9 mouse cellular contexts compared by ENCODE assay signal in the genomic region with DNA sequence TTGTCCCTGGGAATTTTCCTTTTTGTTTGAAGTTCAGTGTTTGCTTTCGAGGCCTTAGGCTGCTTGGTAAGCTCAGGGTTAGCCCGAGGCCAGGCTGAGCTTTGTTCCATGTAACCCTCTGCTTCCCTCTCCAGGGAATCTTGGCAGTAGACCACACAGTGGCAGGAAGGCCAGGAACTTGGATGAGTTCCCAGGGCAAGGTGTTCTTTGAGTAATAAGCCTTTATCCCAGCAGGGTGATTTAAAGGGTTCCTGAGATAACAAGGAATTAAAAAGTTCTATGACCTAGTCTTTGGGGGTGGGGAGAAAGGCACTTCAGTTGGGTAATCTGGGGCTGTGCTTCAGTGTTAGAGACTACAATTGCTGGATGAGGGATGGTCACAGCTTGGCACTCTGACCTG. TPM values are rescaled to one million over a fixed set of nuclear protein-coding genes. Genes with fewer than 3 reads are reported as not detected.
A peak's percentile ranks its signal among the peaks of the same experiment; 100 is the strongest.
DNase-seq lines count a peak whose midpoint lies in the region; ATAC-seq lines count a peak whose summit lies in the region.
"Had no signal": no experiment of that assay in that cellular context is flagged by ENCODE, and none has a peak within 500 bp of the region (broad histone marks: within the 10 kb centered on the region; RNA-seq: fewer than 3 reads in every experiment).

No protein-coding gene starts in this region.

- peak; percentile 16 for DNase-seq in Muller cell, postnatal 12 days (ENCODE audit: inconsistent ontology term)
- peak; percentile 89 for DNase-seq in adrenal gland, adult 2 months
- no peak for DNase-seq in liver, embryonic 13.5 days
- no peak for DNase-seq in spleen, adult 12 weeks (ENCODE audit: low spot score)
- DNase-seq in midbrain, embryonic 14.5 days, result no peak

- H3K27me3 ChIP-seq in heart, embryonic 13.5 days (replicated peaks), result no peaks in the 10 kb centered on the region
- H3K27me3 ChIP-seq in liver, embryonic 13.5 days, result no peaks in the 10 kb centered on the region
- H3K27me3 ChIP-seq in midbrain, embryonic 14.5 days (ENCODE audit: control insufficient read depth, insufficient read depth, low read length), result no peaks in the 10 kb centered on the region
- H3K27me3 ChIP-seq: hindbrain, embryonic 15.5 days had no signal

- H3K36me3 ChIP-seq in heart, embryonic 13.5 days, result peaks cover 65% of the 10 kb centered on the region
- H3K36me3 ChIP-seq in liver, embryonic 13.5 days, result peaks cover 44% of the 10 kb centered on the region
- peaks cover 50% of the 10 kb centered on the region for H3K36me3 ChIP-seq in midbrain, embryonic 14.5 days (ENCODE audit: control insufficient read depth, insufficient read depth, low read length)

- H3K9me3 ChIP-seq in heart, embryonic 13.5 days, result no peaks in the 10 kb centered on the region
- no peaks in the 10 kb centered on the region for H3K9me3 ChIP-seq in liver, embryonic 13.5 days (replicated peaks)
- H3K9me3 ChIP-seq in midbrain, embryonic 14.5 days (ENCODE audit: control insufficient read depth, low read length), result no peaks in the 10 kb centered on the region
- H3K9me3 ChIP-seq: hindbrain, embryonic 15.5 days had no signal

- no peak for ATAC-seq in heart, embryonic 13.5 days (ENCODE audit: extremely low read depth, insufficient number of reproducible peaks, low FRiP score, low TSS enrichment)
- no peak for ATAC-seq in liver, embryonic 13.5 days (ENCODE audit: low read depth)
- ATAC-seq in CD4-positive, CD25-positive, alpha-beta regulatory T cell, adult 4 months, result no peak
- ATAC-seq in midbrain, embryonic 14.5 days (ENCODE audit: low FRiP score, low TSS enrichment), result no peak
- ATAC-seq in erythroblast, adult 5-6 weeks (replicated peaks; ENCODE audit: low FRiP score, poor library complexity, severe bottlenecking), result no peak

- H3K4me2 ChIP-seq in heart, embryonic 13.5 days, result no peak overlapping the region
- no peak overlapping the region for H3K4me2 ChIP-seq in liver, embryonic 13.5 days
- no peak overlapping the region for H3K4me2 ChIP-seq in midbrain, embryonic 14.5 days (ENCODE audit: low read length)
- H3K4me2 ChIP-seq: hindbrain, embryonic 15.5 days had no signal

- H3K4me1 ChIP-seq in heart, embryonic 13.5 days, result peaks cover 35% of the 10 kb centered on the region
- H3K4me1 ChIP-seq in liver, embryonic 13.5 days (replicated peaks), result peaks cover 29% of the 10 kb centered on the region
- peaks cover 11% of the 10 kb centered on the region for H3K4me1 ChIP-seq in midbrain, embryonic 14.5 days (ENCODE audit: control insufficient read depth, insufficient read depth, low read length)

- WGBS in heart, embryonic 13.5 days, result 28% methylated on average over 2 of the region's 2 CpGs
- 50% methylated on average over 2 of the region's 2 CpGs for WGBS in liver, embryonic 13.5 days (ENCODE audit: insufficient replicate concordance)
- 72% methylated on average over 2 of the region's 2 CpGs for WGBS in midbrain, embryonic 14.5 days

- H3K9ac ChIP-seq in heart, embryonic 13.5 days, result peak overlapping the region; percentile 24; the same call in 1 of the 2 replicates
- no peak overlapping the region for H3K9ac ChIP-seq in liver, embryonic 13.5 days
- no peak overlapping the region for H3K9ac ChIP-seq in midbrain, embryonic 14.5 days (replicated peaks; ENCODE audit: low read length)
- H3K9ac ChIP-seq: hindbrain, embryonic 15.5 days had no signal

- peak overlapping the region; percentile 50 for H3K27ac ChIP-seq in heart, embryonic 13.5 days (replicated peaks)
- H3K27ac ChIP-seq in liver, embryonic 13.5 days, result peak overlapping the region; percentile 39; the same call in 1 of the 2 replicates
- H3K27ac ChIP-seq in midbrain, embryonic 14.5 days (replicated peaks; ENCODE audit: low read depth, low read length), result no peak overlapping the region
- H3K27ac ChIP-seq: hindbrain, embryonic 15.5 days had no signal

- no peak overlapping the region for H3K4me3 ChIP-seq in heart, embryonic 13.5 days
- no peak overlapping the region for H3K4me3 ChIP-seq in liver, embryonic 13.5 days (replicated peaks)
- H3K4me3 ChIP-seq in midbrain, embryonic 14.5 days (replicated peaks; ENCODE audit: low read depth, low read length), result no peak overlapping the region
- H3K4me3 ChIP-seq: hindbrain, embryonic 15.5 days had no signal

RNA-seq across cellular contexts. Expression of a gene that starts 4.5 kb away (rescaled TPM):
- total RNA-seq in adrenal gland, adult 2 months (2021), result 100 to 1,000 TPM; 507 to 539 TPM
- polyA plus RNA-seq in adrenal gland, adult 2 months (2012; rRNA removed), result 556 and 578 TPM in 2 replicates
- polyA plus RNA-seq in heart, embryonic 13.5 days (2015; fragmentation: Nextera tagmentation; extraction: Ambion mirVana), result 527 and 576 TPM in 2 replicates
- 250 and 284 TPM in 2 replicates for polyA plus RNA-seq in liver, embryonic 13.5 days (2015; fragmentation: Nextera tagmentation; extraction: Ambion mirVana)
- polyA plus RNA-seq in CD4-positive, CD25-positive, alpha-beta regulatory T cell, adult 4 months (2017; shearing (Covaris generic)), result 100 to 1,000 TPM; 377 to 404 TPM
- 497 and 604 TPM in 2 replicates for polyA plus RNA-seq in midbrain, embryonic 14.5 days (2014; fragmentation: Nextera tagmentation; extraction: Ambion mirVana)
- total RNA-seq in erythroblast, adult 5-6 weeks (2015; ENCODE audit: low replicate concordance), result 50.6 and 57.5 TPM in 2 replicates
- 35.4 and 46.6 TPM in 2 replicates for total RNA-seq in erythroblast, adult 5-6 weeks (2017; ENCODE audit: low replicate concordance)

RNA-seq across cellular contexts. Expression of a gene that starts 4.5 kb away (rescaled TPM):
- 1,000 to 10,000 TPM; 1,533 to 1,560 TPM for total RNA-seq in adrenal gland, adult 2 months (2021)
- 387 and 446 TPM in 2 replicates for polyA plus RNA-seq in adrenal gland, adult 2 months (2012; rRNA removed)
- 570 and 648 TPM in 2 replicates for polyA plus RNA-seq in heart, embryonic 13.5 days (2015; fragmentation: Nextera tagmentation; extraction: Ambion mirVana)
- 614 and 696 TPM in 2 replicates for polyA plus RNA-seq in liver, embryonic 13.5 days (2015; fragmentation: Nextera tagmentation; extraction: Ambion mirVana)
- 1,000 to 10,000 TPM; 1,453 to 2,471 TPM for polyA plus RNA-seq in CD4-positive, CD25-positive, alpha-beta regulatory T cell, adult 4 months (2017; shearing (Covaris generic))
- polyA plus RNA-seq in midbrain, embryonic 14.5 days (2014; fragmentation: Nextera tagmentation; extraction: Ambion mirVana), result 653 and 777 TPM in 2 replicates
- total RNA-seq in erythroblast, adult 5-6 weeks (2015; ENCODE audit: low replicate concordance), result 216 and 275 TPM in 2 replicates
- 302 and 335 TPM in 2 replicates for total RNA-seq in erythroblast, adult 5-6 weeks (2017; ENCODE audit: low replicate concordance)

RNA-seq across cellular contexts. Expression of a gene that starts 14.0 kb away (rescaled TPM):
- 10 to 100 TPM; 34.2 to 42.8 TPM for total RNA-seq in adrenal gland, adult 2 months (2021)
- 85.2 and 99.1 TPM in 2 replicates for polyA plus RNA-seq in adrenal gland, adult 2 months (2012; rRNA removed)
- polyA plus RNA-seq in heart, embryonic 13.5 days (2015; fragmentation: Nextera tagmentation; extraction: Ambion mirVana), result 48.1 and 50.0 TPM in 2 replicates
- polyA plus RNA-seq in liver, embryonic 13.5 days (2015; fragmentation: Nextera tagmentation; extraction: Ambion mirVana), result 19.9 and 22.0 TPM in 2 replicates
- 10 to 100 TPM; 11.0 to 11.9 TPM for polyA plus RNA-seq in CD4-positive, CD25-positive, alpha-beta regulatory T cell, adult 4 months (2017; shearing (Covaris generic))
- 55.1 and 59.8 TPM in 2 replicates for polyA plus RNA-seq in midbrain, embryonic 14.5 days (2014; fragmentation: Nextera tagmentation; extraction: Ambion mirVana)
- 3.1 and 3.3 TPM in 2 replicates for total RNA-seq in erythroblast, adult 5-6 weeks (2015; ENCODE audit: low replicate concordance)
- not detected in 2 replicates for total RNA-seq in erythroblast, adult 5-6 weeks (2017; ENCODE audit: low replicate concordance)

RNA-seq across cellular contexts. Expression of a gene that starts 18.6 kb away (rescaled TPM):
- total RNA-seq in adrenal gland, adult 2 months (2021), result 10 to 100 TPM; 55.9 to 66.2 TPM
- polyA plus RNA-seq in adrenal gland, adult 2 months (2012; rRNA removed), result 164 and 195 TPM in 2 replicates
- 40.0 and 47.0 TPM in 2 replicates for polyA plus RNA-seq in heart, embryonic 13.5 days (2015; fragmentation: Nextera tagmentation; extraction: Ambion mirVana)
- polyA plus RNA-seq in liver, embryonic 13.5 days (2015; fragmentation: Nextera tagmentation; extraction: Ambion mirVana), result 8.1 and 8.9 TPM in 2 replicates
- 1 to 10 TPM; 6.3 to 8.9 TPM for polyA plus RNA-seq in CD4-positive, CD25-positive, alpha-beta regulatory T cell, adult 4 months (2017; shearing (Covaris generic))
- polyA plus RNA-seq in midbrain, embryonic 14.5 days (2014; fragmentation: Nextera tagmentation; extraction: Ambion mirVana), result 39.5 and 45.8 TPM in 2 replicates
- total RNA-seq in erythroblast, adult 5-6 weeks (2015; ENCODE audit: low replicate concordance), result not detected in 2 replicates
- 0.42 and 1.3 TPM in 2 replicates for total RNA-seq in erythroblast, adult 5-6 weeks (2017; ENCODE audit: low replicate concordance)

RNA-seq across cellular contexts. Expression of a gene that starts 44.7 kb away (rescaled TPM):
- total RNA-seq in adrenal gland, adult 2 months (2021), result not detected
- not detected in 2 replicates for polyA plus RNA-seq in adrenal gland, adult 2 months (2012; rRNA removed)
- not detected in 2 replicates for polyA plus RNA-seq in heart, embryonic 13.5 days (2015; fragmentation: Nextera tagmentation; extraction: Ambion mirVana)
- not detected in 2 replicates for polyA plus RNA-seq in liver, embryonic 13.5 days (2015; fragmentation: Nextera tagmentation; extraction: Ambion mirVana)
- not detected for polyA plus RNA-seq in CD4-positive, CD25-positive, alpha-beta regulatory T cell, adult 4 months (2017; shearing (Covaris generic))
- not detected in 2 replicates for polyA plus RNA-seq in midbrain, embryonic 14.5 days (2014; fragmentation: Nextera tagmentation; extraction: Ambion mirVana)
- total RNA-seq in erythroblast, adult 5-6 weeks (2015; ENCODE audit: low replicate concordance), result not detected in 2 replicates
- total RNA-seq in erythroblast, adult 5-6 weeks (2017; ENCODE audit: low replicate concordance), result not detected in 2 replicates
- polyA plus RNA-seq: hindbrain, embryonic 15.5 days had no signal

Comparison
In these comparisons a context has a peak if more than half of its experiments do, and no peak if none do; other contexts are left out.
1. DNase-seq: peak in Muller cell, postnatal 12 days (single experiment) and adrenal gland, adult 2 months (single experiment); none in liver, embryonic 13.5 days (single experiment), spleen, adult 12 weeks (single experiment) and midbrain, embryonic 14.5 days (single experiment).